Mouse (Mus musculus) cerebellum, postnatal 14 days (tissue): ENCODE data around the gene Cblc.

Experiments used
- DNase-seq, 2 experiments: peaks; one replicate each; pipeline ENCODE4 v3.0.0; 2021; ENCODE audit warnings: mixed read lengths in 2 of 2

Cblc gene

GRCm38 (mm10) chr7:19796697-19797588 is at the start of gene Cblc:
Gene Cblc, minus strand, starts transcription at chr7:19796809.
- peak; percentile 64 to 76 for DNase-seq

- no peak for DNase-seq
Observed at GRCm38 (mm10) chr7:19844521-19845171, 48.0 kb upstream of the Cblc start.

GRCm38 (mm10) chr7:19843561-19843960 is 47.0 kb upstream of the Cblc start:
- DNase-seq = peak; percentile 70 to 76

GRCm38 (mm10) chr7:19842885-19843504 is 46.4 kb upstream of the Cblc start:
- DNase-seq = no peak

- DNase-seq = no peak
Observed at GRCm38 (mm10) chr7:19841686-19842413, 45.2 kb upstream of the Cblc start.

GRCm38 (mm10) chr7:19840936-19841335 is 44.3 kb upstream of the Cblc start:
- no peak for DNase-seq

GRCm38 (mm10) chr7:19840371-19840770 is 43.8 kb upstream of the Cblc start:
- no peak for DNase-seq

GRCm38 (mm10) chr7:19836843-19837242 is 40.2 kb upstream of the Cblc start:
- no peak for DNase-seq

- no peak for DNase-seq
Observed at GRCm38 (mm10) chr7:19834055-19834454, 37.4 kb upstream of the Cblc start.

- no peak for DNase-seq
Observed at GRCm38 (mm10) chr7:19831837-19832236, 35.2 kb upstream of the Cblc start.

- DNase-seq = peak; percentile 41 to 44
Observed at GRCm38 (mm10) chr7:19830682-19831156, 34.1 kb upstream of the Cblc start.

GRCm38 (mm10) chr7:19829694-19830093 is 33.1 kb upstream of the Cblc start:
- no peak for DNase-seq

GRCm38 (mm10) chr7:19826756-19827155 is 30.1 kb upstream of the Cblc start:
- DNase-seq = no peak

GRCm38 (mm10) chr7:19824182-19824973 is 27.8 kb upstream of the Cblc start:
- DNase-seq = peak in 1 of 2 experiments; percentile 46

GRCm38 (mm10) chr7:19823256-19824181 is 26.9 kb upstream of the Cblc start:
- DNase-seq = no peak

GRCm38 (mm10) chr7:19822604-19823058 is 26.0 kb upstream of the Cblc start, which contains the start of gene Bcl3:
Gene Bcl3, minus strand, starts transcription at chr7:19822770.
- DNase-seq = no peak

- no peak for DNase-seq
Observed at GRCm38 (mm10) chr7:19822193-19822592, 25.6 kb upstream of the Cblc start.

- DNase-seq = no peak
Observed at GRCm38 (mm10) chr7:19821633-19822032, 25.0 kb upstream of the Cblc start.

GRCm38 (mm10) chr7:19820347-19821048 is 23.9 kb upstream of the Cblc start:
- DNase-seq = no peak

GRCm38 (mm10) chr7:19818875-19819274 is 22.3 kb upstream of the Cblc start:
- no peak for DNase-seq
